Mouse (Mus musculus) hindbrain, embryonic 10.5 days (tissue): ENCODE data around the gene Pdzd3. TPM values are rescaled to one million over a fixed set of nuclear protein-coding genes. Genes with fewer than 3 reads are reported as not detected.

Source experiments
- DNase-seq: peaks from one replicate; pipeline ENCODE4 v3.0.0-alpha.2; 2017; ENCODE audit warnings: low spot score
- H3K27ac ChIP-seq: fragments of 300-500 bp; sonication (generic); 2 replicates; pipeline ENCODE4 v1.5.1; 2016; ENCODE audit warnings: mild to moderate bottlenecking, moderate library complexity
- H3K27me3 ChIP-seq: fragments of 300-500 bp; sonication (generic); 2 replicates; pipeline ENCODE4 v1.6.1; 2016; ENCODE audit warnings: mild to moderate bottlenecking; ENCODE audit not compliant: poor library complexity, insufficient read depth, severe bottlenecking
- H3K36me3 ChIP-seq: fragments of 300-500 bp; sonication (generic); 2 replicates; pipeline ENCODE4 v1.6.1; 2016; ENCODE audit warnings: mild to moderate bottlenecking, moderate library complexity
- H3K4me1 ChIP-seq: fragments of 300-500 bp; sonication (generic); replicated peaks from 2 replicates; pipeline ENCODE4 v1.6.1; 2016; ENCODE audit warnings: mild to moderate bottlenecking
- H3K4me3 ChIP-seq: fragments of 300-500 bp; sonication (generic); 2 replicates; pipeline ENCODE4 v1.5.1; 2016; ENCODE audit warnings: mild to moderate bottlenecking, moderate library complexity
- H3K9me3 ChIP-seq: fragments of 300-500 bp; sonication (generic); 2 replicates; pipeline ENCODE4 v1.6.1; 2016; ENCODE audit warnings: mild to moderate bottlenecking, moderate library complexity
- WGBS: fragments of 180-500 bp; shearing (Covaris S2); methylation state at CpG from one replicate; pipeline ENCODE4 v1.1.7; 2016; 5-methylcytosine and 5-hydroxymethylcytosine counted together
- polyA plus RNA-seq: library from polyadenylated mRNA; unstranded; fragments of >200 nt; fragmentation: Nextera tagmentation; extraction: Ambion mirVana; gene quantifications from 2 replicates; pipeline ENCODE4 v1.2.1, GENCODE M21; 2016

Gene Pdzd3
- polyA plus RNA-seq, 1 experiment from 2014 or later, result not detected

- H3K27ac ChIP-seq, result no peak overlapping the region
- no peaks in the 10 kb centered on the region for H3K9me3 ChIP-seq
- H3K27me3 ChIP-seq, result no peaks in the 10 kb centered on the region
- WGBS, result 79% methylated on average over 6 of the region's 6 CpGs
- peaks cover 4% of the 10 kb centered on the region; the same call in 1 of the 2 replicates for H3K4me1 ChIP-seq
- no peak for DNase-seq
- no peak overlapping the region for H3K4me3 ChIP-seq
- peaks cover 31% of the 10 kb centered on the region for H3K36me3 ChIP-seq
These were observed 25.3 kb downstream of the Pdzd3 start for GRCm38 (mm10) chr9:44225993-44226392.

- no peak overlapping the region for H3K27ac ChIP-seq
- WGBS, result 98% methylated on average over 14 of the region's 14 CpGs
- H3K4me1 ChIP-seq, result no peaks in the 10 kb centered on the region
- no peaks in the 10 kb centered on the region for H3K27me3 ChIP-seq
- DNase-seq, result no peak
- no peak overlapping the region for H3K4me3 ChIP-seq
- H3K9me3 ChIP-seq, result peaks cover 7% of the 10 kb centered on the region; the same call in 1 of the 2 replicates
- H3K36me3 ChIP-seq, result peaks cover 32% of the 10 kb centered on the region
These were observed 37.7 kb downstream of the Pdzd3 start for GRCm38 (mm10) chr9:44213538-44213937.

GRCm38 (mm10) chr9:44212406-44212805, 38.9 kb downstream of the Pdzd3 start:
- peaks cover 32% of the 10 kb centered on the region for H3K36me3 ChIP-seq
- DNase-seq, result no peak
- no peak overlapping the region for H3K27ac ChIP-seq
- H3K9me3 ChIP-seq, result peaks cover 7% of the 10 kb centered on the region; the same call in 1 of the 2 replicates
- WGBS, result 97% methylated on average over 4 of the region's 4 CpGs
- no peaks in the 10 kb centered on the region for H3K4me1 ChIP-seq
- H3K27me3 ChIP-seq, result no peaks in the 10 kb centered on the region
- H3K4me3 ChIP-seq, result no peak overlapping the region

GRCm38 (mm10) chr9:44209416-44209815, 41.9 kb downstream of the Pdzd3 start:
- no peak overlapping the region for H3K27ac ChIP-seq
- no peaks in the 10 kb centered on the region for H3K4me1 ChIP-seq
- no peak for DNase-seq
- peaks cover 36% of the 10 kb centered on the region for H3K36me3 ChIP-seq
- 96% methylated on average over 4 of the region's 4 CpGs for WGBS
- H3K4me3 ChIP-seq, result no peak overlapping the region
- H3K9me3 ChIP-seq, result peaks cover 7% of the 10 kb centered on the region; the same call in 1 of the 2 replicates
- no peaks in the 10 kb centered on the region for H3K27me3 ChIP-seq

GRCm38 (mm10) chr9:44207840-44208239, 43.4 kb downstream of the Pdzd3 start:
- Histone ChIP-seq H3K36me3 (peaks cover 29% of the 10 kb centered on the region), H3K27me3 (no peaks in the 10 kb centered on the region), H3K9me3 (peaks cover 7% of the 10 kb centered on the region; the same call in 1 of the 2 replicates), H3K27ac (no peak overlapping the region), H3K4me3 (no peak overlapping the region), H3K4me1 (no peaks in the 10 kb centered on the region)
- DNase-seq, result no peak
- WGBS, result 93% methylated on average over 2 of the region's 2 CpGs

GRCm38 (mm10) chr9:44200458-44200857, 50.8 kb downstream of the Pdzd3 start:
- H3K4me1 ChIP-seq, result no peaks in the 10 kb centered on the region
- H3K9me3 ChIP-seq, result no peaks in the 10 kb centered on the region
- H3K27me3 ChIP-seq, result no peaks in the 10 kb centered on the region
- no peak for DNase-seq
- WGBS, result 84% methylated on average over 3 of the region's 3 CpGs
- no peak overlapping the region for H3K4me3 ChIP-seq
- peaks cover 64% of the 10 kb centered on the region for H3K36me3 ChIP-seq
- no peak overlapping the region for H3K27ac ChIP-seq

- H3K9me3 ChIP-seq, result no peaks in the 10 kb centered on the region
- no peak for DNase-seq
- no peak overlapping the region for H3K4me3 ChIP-seq
- no peaks in the 10 kb centered on the region for H3K27me3 ChIP-seq
- H3K4me1 ChIP-seq, result no peaks in the 10 kb centered on the region
- no peak overlapping the region for H3K27ac ChIP-seq
- H3K36me3 ChIP-seq, result peaks cover 67% of the 10 kb centered on the region
These were observed 51.7 kb downstream of the Pdzd3 start for GRCm38 (mm10) chr9:44199580-44199979.

- DNase-seq, result no peak
- H3K27ac ChIP-seq, result no peak overlapping the region
- no peak overlapping the region for H3K4me3 ChIP-seq
- no peaks in the 10 kb centered on the region for H3K9me3 ChIP-seq
- H3K36me3 ChIP-seq, result peaks cover 67% of the 10 kb centered on the region
- H3K4me1 ChIP-seq, result no peaks in the 10 kb centered on the region
- 93% methylated on average over 3 of the region's 3 CpGs for WGBS
- no peaks in the 10 kb centered on the region for H3K27me3 ChIP-seq
These were observed 52.1 kb downstream of the Pdzd3 start for GRCm38 (mm10) chr9:44199166-44199565.

Other genes with a start within 250 kb of the Pdzd3 start
- 0.14 TPM in 1 of 2 replicates, not detected in the other for gene Thy1, start 208.1 kb downstream of the Pdzd3 start, polyA plus RNA-seq
- gene Usp2, start 184.4 kb downstream of the Pdzd3 start, polyA plus RNA-seq, result 13.5 and 14.3 TPM in 2 replicates
- 0.14 and 0.30 TPM in 2 replicates for gene Mfrp, start 149.7 kb downstream of the Pdzd3 start, polyA plus RNA-seq
- gene C1qtnf5, start 144.2 kb downstream of the Pdzd3 start, polyA plus RNA-seq, result 0.31 and 1.1 TPM in 2 replicates
- 0.22 and 0.75 TPM in 2 replicates for gene Gm49380, start 138.0 kb downstream of the Pdzd3 start, polyA plus RNA-seq
- 75.6 and 76.9 TPM in 2 replicates for gene Rnf26, start 138.0 kb downstream of the Pdzd3 start, polyA plus RNA-seq
- gene Mcam, start 117.0 kb downstream of the Pdzd3 start, polyA plus RNA-seq, result 10.8 and 11.2 TPM in 2 replicates
- 21.1 and 22.8 TPM in 2 replicates for gene Cbl, start 17.4 kb downstream of the Pdzd3 start, polyA plus RNA-seq
- gene Ccdc153, start 10.8 kb downstream of the Pdzd3 start, polyA plus RNA-seq, result not detected in 2 replicates
- gene Nlrx1, start 17.1 kb upstream of the Pdzd3 start, polyA plus RNA-seq, result 2.4 and 3.3 TPM in 2 replicates
- 4.3 and 7.2 TPM in 2 replicates for gene Abcg4, start 37.1 kb upstream of the Pdzd3 start, polyA plus RNA-seq
- 30.0 and 30.7 TPM in 2 replicates for gene Hinfp, start 54.2 kb upstream of the Pdzd3 start, polyA plus RNA-seq
- 9.8 and 17.5 TPM in 2 replicates for gene C2cd2l, start 68.8 kb upstream of the Pdzd3 start, polyA plus RNA-seq
- 46.2 and 46.7 TPM in 2 replicates for gene Dpagt1, start 74.5 kb upstream of the Pdzd3 start, polyA plus RNA-seq
- 548 and 554 TPM in 2 replicates for gene H2afx, start 83.2 kb upstream of the Pdzd3 start, polyA plus RNA-seq
- 155 and 184 TPM in 2 replicates for gene Hmbs, start 92.8 kb upstream of the Pdzd3 start, polyA plus RNA-seq
- gene Vps11, start 110.2 kb upstream of the Pdzd3 start, polyA plus RNA-seq, result 30.9 and 34.8 TPM in 2 replicates
- gene Hyou1, start 128.0 kb upstream of the Pdzd3 start, polyA plus RNA-seq, result 35.8 and 39.4 TPM in 2 replicates
- gene Slc37a4, start 145.4 kb upstream of the Pdzd3 start, polyA plus RNA-seq, result 20.8 and 28.9 TPM in 2 replicates
- 1,836 and 2,161 TPM in 2 replicates for gene Rps25, start 155.7 kb upstream of the Pdzd3 start, polyA plus RNA-seq
- 213 and 282 TPM in 2 replicates for gene Trappc4, start 156.1 kb upstream of the Pdzd3 start, polyA plus RNA-seq
- 25.2 and 27.7 TPM in 2 replicates for gene Ccdc84, start 167.1 kb upstream of the Pdzd3 start, polyA plus RNA-seq
- gene Foxr1, start 189.7 kb upstream of the Pdzd3 start, polyA plus RNA-seq, result not detected in 2 replicates
- 0.14 TPM in 1 of 2 replicates, not detected in the other for gene Upk2, start 203.5 kb upstream of the Pdzd3 start, polyA plus RNA-seq
- 4.6 and 7.3 TPM in 2 replicates for gene Bcl9l, start 231.4 kb upstream of the Pdzd3 start, polyA plus RNA-seq